Mouse (Mus musculus) limb, embryonic 12.5 days (tissue): ENCODE results near the gene Etv3. TPM values are rescaled to one million over a fixed set of nuclear protein-coding genes. Genes with fewer than 3 reads are reported as not detected.

Source experiments
- ATAC-seq: fragments of 200-750 bp; cut with Nextera tagmentation; 2 replicates; pipeline ENCODE4 v1.8.0; 2017; ENCODE audit warnings: low read depth, moderate TSS enrichment; ENCODE audit not compliant: insufficient number of reproducible peaks, insufficient read depth, low FRiP score, low TSS enrichment
- H3K27ac ChIP-seq: fragments of 300-500 bp; sonication (generic); 2 replicates; pipeline ENCODE4 v1.5.1; 2016; ENCODE audit warnings: mild to moderate bottlenecking, moderate library complexity
- H3K27me3 ChIP-seq: fragments of 300-500 bp; sonication (generic); 2 replicates; pipeline ENCODE4 v1.6.1; 2016; ENCODE audit warnings: mild to moderate bottlenecking, moderate library complexity
- H3K36me3 ChIP-seq: fragments of 300-500 bp; sonication (generic); 2 replicates; pipeline ENCODE4 v1.6.1; 2016; ENCODE audit warnings: mild to moderate bottlenecking, moderate library complexity
- H3K4me1 ChIP-seq: fragments of 300-500 bp; sonication (generic); replicated peaks from 2 replicates; pipeline ENCODE4 v1.6.1; 2016
- H3K4me2 ChIP-seq: fragments of 300-500 bp; sonication (generic); 2 replicates; pipeline ENCODE4 v1.6.1; 2016; ENCODE audit warnings: mild to moderate bottlenecking, moderate library complexity
- H3K4me3 ChIP-seq: fragments of 300-500 bp; sonication (generic); replicated peaks from 2 replicates; pipeline ENCODE4 v1.5.1; 2016; ENCODE audit warnings: mild to moderate bottlenecking
- H3K9ac ChIP-seq: fragments of 300-500 bp; sonication (generic); replicated peaks from 2 replicates; pipeline ENCODE4 v1.6.1; 2016; ENCODE audit warnings: mild to moderate bottlenecking, moderate library complexity
- H3K9me3 ChIP-seq: fragments of 300-500 bp; sonication (generic); 2 replicates; pipeline ENCODE4 v1.6.1; 2016; ENCODE audit warnings: mild to moderate bottlenecking, moderate library complexity
- WGBS: fragments of 180-500 bp; shearing (Covaris S2); methylation state at CpG from one replicate; pipeline ENCODE4 v1.1.7; 2016; 5-methylcytosine and 5-hydroxymethylcytosine counted together
- polyA plus RNA-seq: library from polyadenylated mRNA; unstranded; fragments of >200 nt; fragmentation: Nextera tagmentation; extraction: Ambion mirVana; gene quantifications from 2 replicates; pipeline ENCODE4 v1.2.1, GENCODE M21; 2016

The Etv3 gene
- polyA plus RNA-seq, 1 experiment from 2014 or later: 20.4 TPM

GRCm38 (mm10) chr3:87561434-87561833 lies 36.2 kb downstream of the Etv3 start:
- Histone ChIP-seq H3K4me3 (no peak overlapping the region), H3K36me3 (no peaks in the 10 kb centered on the region), H3K9ac (no peak overlapping the region), H3K4me2 (no peak overlapping the region), H3K9me3 (no peaks in the 10 kb centered on the region), H3K27ac (no peak overlapping the region), H3K4me1 (peaks cover 9% of the 10 kb centered on the region; the same call in 1 of the 2 replicates), H3K27me3 (no peaks in the 10 kb centered on the region)
- 74% methylated on average over 8 of the region's 8 CpGs for WGBS
- ATAC-seq: no peak

GRCm38 (mm10) chr3:87562370-87562769 lies 37.2 kb downstream of the Etv3 start:
- no peak overlapping the region for H3K4me2 ChIP-seq
- no peak for ATAC-seq
- H3K4me3 ChIP-seq: no peak overlapping the region
- H3K9me3 ChIP-seq: no peaks in the 10 kb centered on the region
- no peak overlapping the region for H3K9ac ChIP-seq
- peaks cover 10% of the 10 kb centered on the region; the same call in 1 of the 2 replicates for H3K4me1 ChIP-seq
- no peak overlapping the region for H3K27ac ChIP-seq
- WGBS: 4% methylated on average over 6 of the region's 6 CpGs
- H3K27me3 ChIP-seq: no peaks in the 10 kb centered on the region
- no peaks in the 10 kb centered on the region for H3K36me3 ChIP-seq

GRCm38 (mm10) chr3:87563466-87563865 lies 38.3 kb downstream of the Etv3 start:
- Histone ChIP-seq H3K9ac (no peak overlapping the region), H3K9me3 (no peaks in the 10 kb centered on the region), H3K4me3 (no peak overlapping the region), H3K27ac (no peak overlapping the region), H3K4me2 (no peak overlapping the region), H3K36me3 (no peaks in the 10 kb centered on the region), H3K4me1 (peaks cover 10% of the 10 kb centered on the region; the same call in 1 of the 2 replicates), H3K27me3 (no peaks in the 10 kb centered on the region)
- 76% methylated on average over 5 of the region's 5 CpGs for whole genome bisulfite sequencing
- no peak for ATAC-seq

- H3K4me3 ChIP-seq: no peak overlapping the region
- no peaks in the 10 kb centered on the region for H3K36me3 ChIP-seq
- 0 out of 2 replicates have a peak overlapping the region, but pooled peaks have one; percentile 12 for H3K27ac ChIP-seq
- ATAC-seq: no peak
- H3K4me1 ChIP-seq: peaks cover 10% of the 10 kb centered on the region; the same call in 1 of the 2 replicates
- H3K9me3 ChIP-seq: no peaks in the 10 kb centered on the region
- 76% methylated on average over 6 of the region's 6 CpGs for WGBS
- peak overlapping the region; percentile 24 for H3K4me2 ChIP-seq
- no peak overlapping the region for H3K9ac ChIP-seq
- H3K27me3 ChIP-seq: no peaks in the 10 kb centered on the region
Measured at GRCm38 (mm10) chr3:87565623-87566022, 40.4 kb downstream of the Etv3 start.

GRCm38 (mm10) chr3:87566066-87566465 lies 40.9 kb downstream of the Etv3 start:
- no peaks in the 10 kb centered on the region for H3K9me3 ChIP-seq
- no peak overlapping the region for H3K9ac ChIP-seq
- H3K4me1 ChIP-seq: peaks cover 10% of the 10 kb centered on the region; the same call in 1 of the 2 replicates
- no peak overlapping the region for H3K4me3 ChIP-seq
- H3K36me3 ChIP-seq: no peaks in the 10 kb centered on the region
- no peaks in the 10 kb centered on the region for H3K27me3 ChIP-seq
- peak overlapping the region; percentile 24 for H3K4me2 ChIP-seq
- peak; percentile 95 for ATAC-seq
- 18% methylated on average over 4 of the region's 4 CpGs for WGBS
- 0 out of 2 replicates have a peak overlapping the region, but pooled peaks have one; percentile 12 for H3K27ac ChIP-seq

- H3K9me3 ChIP-seq: no peaks in the 10 kb centered on the region
- no peak for ATAC-seq
- H3K4me1 ChIP-seq: peaks cover 10% of the 10 kb centered on the region; the same call in 1 of the 2 replicates
- no peak overlapping the region for H3K4me2 ChIP-seq
- no peaks in the 10 kb centered on the region for H3K27me3 ChIP-seq
- H3K36me3 ChIP-seq: no peaks in the 10 kb centered on the region
- no peak overlapping the region for H3K27ac ChIP-seq
- WGBS: 86% methylated on average over 14 of the region's 14 CpGs
- no peak overlapping the region for H3K4me3 ChIP-seq
- H3K9ac ChIP-seq: no peak overlapping the region
Measured at GRCm38 (mm10) chr3:87567497-87567896, 42.3 kb downstream of the Etv3 start.

GRCm38 (mm10) chr3:87568681-87569080 lies 43.5 kb downstream of the Etv3 start:
- H3K27me3 ChIP-seq: no peaks in the 10 kb centered on the region
- WGBS: 92% methylated on average over 5 of the region's 5 CpGs

GRCm38 (mm10) chr3:87575766-87576165 lies 50.6 kb downstream of the Etv3 start:
- Histone ChIP-seq H3K27ac (no peak overlapping the region), H3K36me3 (no peaks in the 10 kb centered on the region)
- WGBS: 28% methylated on average over 6 of the region's 6 CpGs

More at GRCm38 (mm10) chr3:87568681-87569080, 43.5 kb downstream of the Etv3 start:
- no peak overlapping the region for H3K27ac ChIP-seq
- no peak overlapping the region for H3K4me2 ChIP-seq
- no peaks in the 10 kb centered on the region for H3K36me3 ChIP-seq
- H3K9ac ChIP-seq: no peak overlapping the region
- H3K4me1 ChIP-seq: peaks cover 10% of the 10 kb centered on the region; the same call in 1 of the 2 replicates
- no peak for ATAC-seq
- H3K9me3 ChIP-seq: no peaks in the 10 kb centered on the region
- no peak overlapping the region for H3K4me3 ChIP-seq

GRCm38 (mm10) chr3:87582259-87582658 lies 57.1 kb downstream of the Etv3 start:
- no peaks in the 10 kb centered on the region for H3K36me3 ChIP-seq
- H3K27ac ChIP-seq: no peak overlapping the region
- H3K9ac ChIP-seq: no peak overlapping the region
- 96% methylated on average over 4 of the region's 4 CpGs for WGBS
- H3K27me3 ChIP-seq: no peaks in the 10 kb centered on the region
- peaks cover 13% of the 10 kb centered on the region; the same call in 1 of the 2 replicates for H3K9me3 ChIP-seq
- no peak overlapping the region for H3K4me3 ChIP-seq
- H3K4me2 ChIP-seq: no peak overlapping the region
- no peaks in the 10 kb centered on the region for H3K4me1 ChIP-seq
- ATAC-seq: no peak

More at GRCm38 (mm10) chr3:87575766-87576165, 50.6 kb downstream of the Etv3 start:
- no peak overlapping the region for H3K4me2 ChIP-seq
- H3K9me3 ChIP-seq: peaks cover 5% of the 10 kb centered on the region; the same call in 1 of the 2 replicates
- H3K9ac ChIP-seq: no peak overlapping the region
- H3K27me3 ChIP-seq: no peaks in the 10 kb centered on the region
- no peak overlapping the region for H3K4me3 ChIP-seq
- no peak for ATAC-seq
- H3K4me1 ChIP-seq: no peaks in the 10 kb centered on the region

Other genes starting within 250 kb of the Etv3 start
- 0.20 TPM in 1 of 2 replicates, not detected in the other for gene Cd5l, start 167.5 kb upstream of the Etv3 start, polyA plus RNA-seq
- gene Fcrl1, start 149.0 kb upstream of the Etv3 start, polyA plus RNA-seq: 0.24 TPM in 1 of 2 replicates, not detected in the other
- gene Fcrl5, start 89.6 kb upstream of the Etv3 start, polyA plus RNA-seq: not detected in 2 replicates
- 21.9 and 23.1 TPM in 2 replicates for gene Arhgef11, start 92.2 kb downstream of the Etv3 start, polyA plus RNA-seq
- gene Lrrc71, start 223.2 kb downstream of the Etv3 start, polyA plus RNA-seq: 0.33 and 0.39 TPM in 2 replicates